Mouse (Mus musculus) megakaryocyte-erythroid progenitor cell, adult 5-6 weeks (primary cell): ENCODE data around the gene Stxbp4. TPM values are rescaled to one million over a fixed set of nuclear protein-coding genes. Genes with fewer than 3 reads are reported as not detected.

Source experiments
- ATAC-seq: replicated peaks from 2 replicates; pipeline ENCODE4 v1.8.0; 2016; ENCODE audit warnings: mild to moderate bottlenecking, inconsistent platforms; ENCODE audit not compliant: severe bottlenecking, poor library complexity, low FRiP score, low TSS enrichment
- total RNA-seq, 2 experiments: library from RNA; stranded (forward) in 1 of 2; stranded (reverse) in 1 of 2; fragments of 200-1000, 215-1000 nt in 1 of 2; fragments of >200 nt in 1 of 2; fragmentation: Nextera tagmentation in 1 of 2; gene quantifications; 2 replicates each; pipeline ENCODE4 v1.2.3; 2014 to 2017

The Stxbp4 gene
- total RNA-seq, 2 experiments from 2014 or later, result 4.1 to 20.4 TPM

GRCm38 (mm10) chr11:90576282-90576972 is 61.5 kb downstream of the Stxbp4 start:
- ATAC-seq, result peak; percentile 92

GRCm38 (mm10) chr11:90575491-90576048 is 62.3 kb downstream of the Stxbp4 start:
- ATAC-seq, result peak; percentile 62

- no peak for ATAC-seq
These were observed 67.1 kb downstream of the Stxbp4 start for GRCm38 (mm10) chr11:90570646-90571259.

GRCm38 (mm10) chr11:90558359-90559047 is 79.4 kb downstream of the Stxbp4 start:
- ATAC-seq, result peak; percentile 53

- ATAC-seq, result peak; percentile 55
These were observed 81.4 kb downstream of the Stxbp4 start for GRCm38 (mm10) chr11:90556517-90556916.

GRCm38 (mm10) chr11:90553963-90554362 is 83.9 kb downstream of the Stxbp4 start:
- no peak; the same call in 1 of the 2 replicates for ATAC-seq

GRCm38 (mm10) chr11:90552303-90553201 is 85.3 kb downstream of the Stxbp4 start:
- no peak for ATAC-seq

- no peak for ATAC-seq
These were observed 89.3 kb downstream of the Stxbp4 start for GRCm38 (mm10) chr11:90548560-90548959.

GRCm38 (mm10) chr11:90538636-90539263 is 99.1 kb downstream of the Stxbp4 start:
- ATAC-seq, result peak; percentile 98

- peak; percentile 75 for ATAC-seq
These were observed 112.6 kb downstream of the Stxbp4 start for GRCm38 (mm10) chr11:90525311-90525710.

- ATAC-seq, result no peak
These were observed 116.8 kb downstream of the Stxbp4 start for GRCm38 (mm10) chr11:90521040-90521439.

GRCm38 (mm10) chr11:90517750-90518149 is 120.1 kb downstream of the Stxbp4 start:
- no peak for ATAC-seq

- peak; percentile 57 for ATAC-seq
These were observed 125.2 kb downstream of the Stxbp4 start for GRCm38 (mm10) chr11:90512538-90513219.

- no peak for ATAC-seq
These were observed 136.0 kb downstream of the Stxbp4 start for GRCm38 (mm10) chr11:90501846-90502245.

- ATAC-seq, result no peak
These were observed 138.0 kb downstream of the Stxbp4 start for GRCm38 (mm10) chr11:90499918-90500317.

GRCm38 (mm10) chr11:90498461-90498860 is 139.4 kb downstream of the Stxbp4 start:
- no peak for ATAC-seq

- no peak for ATAC-seq
These were observed 142.9 kb downstream of the Stxbp4 start for GRCm38 (mm10) chr11:90494981-90495380.

GRCm38 (mm10) chr11:90492511-90492910 is 145.4 kb downstream of the Stxbp4 start:
- no peak for ATAC-seq
